Mouse (Mus musculus): ENCODE results near the gene Mbd6.
A peak's percentile ranks its signal among the peaks of the same experiment; 100 is the strongest.

Gene Mbd6

DNA sequence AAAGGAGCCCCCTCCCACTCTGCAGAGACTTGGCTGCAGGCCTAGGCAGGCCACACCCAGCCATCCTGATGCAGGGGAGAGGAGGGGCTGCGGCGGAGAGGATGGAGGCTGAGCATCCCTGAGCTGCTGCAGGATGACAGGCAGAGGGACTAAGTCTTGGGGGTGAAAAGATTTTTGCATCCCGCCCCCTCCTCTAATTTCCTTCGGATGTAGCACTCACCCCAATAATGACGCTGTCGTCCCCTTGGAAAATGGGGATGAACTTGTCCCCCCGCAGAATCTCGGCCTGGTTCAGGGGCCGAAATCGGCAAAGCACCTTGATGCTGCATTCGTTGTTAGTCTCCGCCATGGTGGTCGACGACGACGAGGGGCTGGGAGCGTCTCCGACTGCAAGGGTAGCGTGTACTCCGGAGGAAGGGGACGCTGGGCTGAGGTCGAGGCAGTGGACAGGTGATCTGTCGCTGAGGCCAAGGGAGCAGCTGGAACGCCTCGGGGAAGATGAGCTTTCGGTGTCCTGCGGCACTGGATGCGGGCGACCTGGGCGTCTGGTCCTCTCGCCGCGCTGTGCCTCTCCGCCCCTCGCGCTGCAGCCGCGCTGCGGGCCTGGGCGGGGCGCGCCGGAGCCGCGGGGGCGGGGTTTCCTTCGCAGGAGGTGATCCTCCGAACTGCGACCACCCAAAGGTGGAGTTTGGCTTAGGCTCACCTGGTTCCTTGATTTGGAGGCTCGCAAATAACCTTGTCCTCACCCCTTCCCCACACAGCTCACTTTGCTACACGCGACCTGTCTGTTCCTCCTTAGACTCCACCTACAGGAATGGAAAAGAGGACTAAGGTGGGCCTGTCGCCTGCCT, 26.0 kb downstream of the Mbd6 start, which contains the start of gene Kif5a:
Gene Kif5a, minus strand, starts transcription at position 801 of the 851 bp plus-strand sequence.
- DNase-seq (ENCODE audit: low spot score) = peak; percentile 31

DNA sequence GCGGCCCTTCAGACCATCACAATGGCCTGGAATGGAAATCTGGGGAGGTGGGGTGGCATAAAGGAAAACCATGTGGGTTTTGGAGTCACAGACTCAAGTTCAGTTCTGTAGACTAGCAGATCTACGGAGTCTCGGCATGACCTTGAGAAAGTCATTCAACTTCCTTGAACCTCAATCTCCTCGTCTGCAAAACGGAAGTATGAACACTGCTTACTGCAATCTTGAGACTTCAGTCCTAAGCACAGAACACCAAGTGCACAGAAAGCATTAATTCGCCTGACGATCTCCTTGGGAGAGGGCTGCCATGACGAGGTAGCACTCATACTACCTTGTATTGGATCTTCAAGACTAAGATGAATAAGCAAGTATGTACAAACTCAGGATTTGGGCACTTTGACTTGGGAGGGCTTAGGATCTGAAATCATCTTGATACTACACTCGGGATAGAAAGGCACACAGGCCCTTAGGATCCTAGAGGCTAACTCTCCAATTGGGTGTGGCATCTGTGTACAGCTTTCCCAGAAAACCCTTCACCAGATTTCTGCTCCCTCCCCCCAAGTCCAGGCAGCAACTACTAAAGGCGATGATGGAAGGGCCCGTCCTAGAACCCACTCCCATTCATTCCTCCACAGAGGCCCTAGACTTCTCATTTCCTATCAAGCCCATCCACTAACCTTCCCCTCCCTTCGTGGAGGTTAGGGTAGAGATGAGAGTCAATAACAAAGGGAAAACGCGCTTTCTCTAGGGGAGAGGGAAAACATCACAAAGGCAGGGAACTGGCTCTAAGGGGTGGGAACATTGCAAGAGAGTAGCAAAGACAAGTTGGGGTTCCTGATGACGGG, 26.9 kb downstream of the Mbd6 start:
- DNase-seq (ENCODE audit: low spot score) = no peak

DNA sequence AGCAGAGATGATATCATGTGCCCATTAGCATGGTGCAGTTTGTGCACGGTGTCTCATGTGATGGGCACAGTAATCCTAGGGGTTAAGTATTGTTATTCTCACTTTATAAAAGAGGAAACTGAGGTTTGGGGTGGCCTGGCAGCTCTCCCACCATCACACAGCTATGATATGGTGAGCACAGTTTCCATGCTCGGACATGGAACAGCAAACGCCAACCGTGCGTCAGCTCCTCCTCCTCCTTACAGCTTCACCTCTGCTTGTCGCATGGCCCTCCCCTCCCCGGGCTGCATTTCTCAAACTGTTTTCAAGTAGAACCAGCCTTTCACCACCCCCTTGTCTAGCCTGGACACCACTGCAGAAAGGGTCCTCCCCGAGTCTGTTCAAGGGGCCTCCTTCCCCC, 30.3 kb downstream of the Mbd6 start:
- DNase-seq (ENCODE audit: low spot score) = no peak

DNA sequence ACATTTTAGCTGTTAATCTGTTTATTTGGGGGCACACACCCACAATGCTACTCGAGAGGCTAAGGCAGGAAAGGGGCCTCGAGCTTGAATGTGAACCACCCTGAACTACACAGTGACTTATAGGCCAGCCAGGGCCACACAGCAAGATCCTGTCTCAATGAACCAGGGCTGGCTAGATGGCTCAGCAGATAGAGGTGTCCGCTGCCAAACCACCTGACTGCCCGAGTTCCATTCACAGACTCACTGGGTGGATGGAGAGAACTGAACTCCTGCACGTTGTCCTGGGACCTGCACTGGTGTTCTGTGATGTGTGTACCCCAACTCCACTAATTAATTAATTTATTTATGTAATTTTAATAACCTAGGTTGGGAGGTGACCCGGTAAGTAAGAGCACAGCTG, 31.0 kb downstream of the Mbd6 start:
- no peak for DNase-seq (ENCODE audit: low spot score)

DNA sequence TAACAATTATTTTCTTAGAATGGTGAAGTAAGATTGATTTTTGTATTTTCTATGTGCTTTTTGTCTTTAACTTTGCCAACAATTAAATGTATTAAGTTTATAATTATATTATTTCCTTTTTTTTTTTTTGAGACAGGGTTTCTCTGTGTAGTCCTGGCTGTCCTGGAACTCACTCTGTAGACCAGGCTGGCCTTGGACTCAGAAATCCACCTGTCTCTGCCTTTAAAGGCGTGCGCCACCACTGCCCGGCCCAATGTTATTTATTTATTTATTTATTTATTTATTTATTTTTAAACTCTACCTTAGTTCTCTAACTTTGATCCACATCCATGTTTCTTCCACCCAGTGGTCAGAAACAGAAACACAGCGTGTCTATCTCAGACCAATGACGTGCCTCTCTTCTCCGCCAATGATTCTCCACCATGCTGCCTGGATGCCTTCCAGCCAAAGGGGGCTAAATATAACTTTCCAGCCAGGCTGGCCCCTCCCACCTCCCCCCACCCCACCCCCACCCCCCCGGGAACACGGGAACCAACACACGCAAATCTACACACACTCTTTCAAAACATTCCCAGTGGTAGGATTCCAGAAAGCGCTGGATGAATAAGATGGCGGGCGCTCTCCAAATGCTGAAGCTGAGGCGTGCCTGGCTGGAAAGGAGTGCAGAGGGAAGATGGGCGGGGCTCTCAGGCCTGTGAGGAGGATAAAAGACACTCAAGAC, 33.0 kb downstream of the Mbd6 start:
- DNase-seq (ENCODE audit: low spot score) = peak; percentile 66

DNA sequence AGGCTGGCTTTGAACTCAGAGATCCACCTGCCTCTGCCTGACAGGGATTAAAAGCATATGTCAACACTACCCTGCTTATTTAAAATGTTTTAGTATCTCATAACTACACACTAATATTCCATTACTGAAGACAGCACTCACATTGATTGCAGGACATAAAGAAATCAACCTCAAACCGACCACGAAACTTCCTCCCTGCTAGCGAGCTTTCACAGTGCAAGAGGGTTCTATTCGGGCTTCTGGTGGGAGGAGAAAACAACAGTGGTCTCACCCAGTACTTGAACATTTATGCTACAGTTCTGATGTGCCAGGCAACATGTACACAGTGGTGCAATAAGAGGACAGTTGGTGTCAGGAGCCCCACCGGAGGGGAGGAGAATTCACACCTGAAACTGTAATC, 38.0 kb downstream of the Mbd6 start:
- DNase-seq (ENCODE audit: low spot score) = no peak

DNA sequence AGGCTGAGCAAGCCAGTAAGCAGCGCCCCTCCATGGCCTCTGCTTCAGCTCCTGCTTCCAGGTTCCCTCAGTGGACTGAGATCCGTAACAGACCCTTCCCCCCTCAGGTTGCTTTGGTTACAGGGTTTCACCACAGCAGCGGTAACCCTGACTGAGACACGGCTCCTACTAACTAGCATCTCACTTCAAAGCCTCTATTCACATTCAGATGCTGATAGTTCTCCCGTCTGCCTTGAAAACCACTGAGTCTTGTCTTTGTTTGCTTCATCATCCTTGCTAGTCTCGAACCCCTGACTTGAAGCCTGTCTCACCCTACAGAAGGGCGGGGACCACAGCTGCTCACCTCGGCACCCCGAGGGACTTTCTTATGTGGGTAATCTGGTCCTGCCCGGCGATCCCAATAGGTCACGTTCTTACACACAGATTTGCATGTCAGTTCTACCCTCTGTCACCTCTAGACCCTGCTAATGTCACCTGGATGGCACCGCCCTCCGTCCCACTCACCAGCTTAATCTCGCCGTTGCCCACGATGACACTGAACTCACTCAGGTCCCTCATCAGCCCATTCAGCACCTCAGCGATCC, 50.5 kb downstream of the Mbd6 start:
- no peak for DNase-seq (ENCODE audit: low spot score)

DNA sequence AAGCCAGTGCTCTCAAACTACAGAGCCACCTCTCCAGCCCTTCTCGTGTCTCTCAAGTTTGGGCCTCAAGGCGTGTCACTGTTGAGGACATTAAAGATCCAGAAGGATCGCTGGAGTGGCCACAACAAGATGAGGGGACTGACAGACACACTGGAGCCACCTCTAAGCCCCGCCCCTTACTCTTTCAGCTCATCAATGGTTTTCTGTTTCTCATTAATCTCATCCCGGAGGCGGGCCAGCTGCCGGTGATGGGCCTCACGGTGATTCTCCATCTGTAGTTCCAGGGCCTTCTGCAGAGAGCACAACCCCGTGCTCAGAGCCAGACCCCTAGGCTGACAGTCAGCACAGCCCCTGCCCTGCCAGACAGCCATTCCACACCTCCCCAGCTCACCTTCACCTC, 52.3 kb downstream of the Mbd6 start:
- DNase-seq (ENCODE audit: low spot score) = no peak

DNA sequence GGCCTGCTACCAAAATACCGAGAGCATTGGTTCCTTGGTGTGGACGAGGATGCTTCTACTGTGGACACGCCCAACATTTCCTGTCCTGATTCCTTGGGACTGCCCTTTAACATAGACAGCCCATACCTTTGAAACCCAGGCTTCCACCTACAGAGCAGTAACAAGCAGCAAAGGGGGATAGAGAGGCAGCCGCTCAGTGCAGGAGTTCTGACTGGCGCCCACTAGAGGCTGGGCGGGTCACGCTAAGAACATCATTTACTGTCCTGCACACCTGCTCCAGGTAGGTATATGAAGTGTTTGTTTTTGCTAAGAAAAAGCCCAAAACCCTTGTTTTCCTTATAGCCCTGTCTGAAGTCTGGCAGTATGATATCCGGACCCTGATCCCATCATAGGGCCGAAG, 55.7 kb downstream of the Mbd6 start:
- no peak for DNase-seq (ENCODE audit: low spot score)

All from yolk sac, embryonic 10.5 days (tissue).